Mouse (Mus musculus): ENCODE data around the gene Snx6. TPM values are rescaled to one million over a fixed set of nuclear protein-coding genes. Genes with fewer than 3 reads are reported as not detected.
"Not testable (repeated sequence)": the region's sequence is repeated elsewhere in the genome, so short reads cannot be mapped to it uniquely, and the experiment has no call there.

Snx6 gene
- polyA plus RNA-seq, 1 experiment from 2014 or later = 131 TPM

- not testable (repeated sequence) for H3K36me3 ChIP-seq; H3K27me3 ChIP-seq (replicated peaks); H3K4me1 ChIP-seq; H3K27ac ChIP-seq (replicated peaks); H3K9me3 ChIP-seq (replicated peaks); H3K4me2 ChIP-seq; H3K9ac ChIP-seq (replicated peaks); H3K4me3 ChIP-seq (replicated peaks)
- ATAC-seq (ENCODE audit: low FRiP score) = peak; percentile 93
- no CpG with 5 or more reads among the region's 56 CpGs for WGBS
Observed at GRCm38 (mm10) chr12:54729140-54730059, 66.1 kb downstream of the Snx6 start.

- not testable (repeated sequence) for H3K9me3 ChIP-seq (replicated peaks); H3K36me3 ChIP-seq; H3K9ac ChIP-seq (replicated peaks); H3K4me3 ChIP-seq (replicated peaks); H3K27ac ChIP-seq (replicated peaks); H3K4me1 ChIP-seq; H3K4me2 ChIP-seq; H3K27me3 ChIP-seq (replicated peaks)
- peak; percentile 93 for ATAC-seq (ENCODE audit: low FRiP score)
- WGBS = no CpG with 5 or more reads among the region's 56 CpGs
Observed at GRCm38 (mm10) chr12:54718871-54719786, 76.4 kb downstream of the Snx6 start.

- WGBS = 82% methylated on average over 5 of the region's 11 CpGs
- not testable (repeated sequence) for H3K4me1 ChIP-seq; H3K4me2 ChIP-seq; H3K9me3 ChIP-seq (replicated peaks); ATAC-seq (ENCODE audit: low FRiP score); H3K36me3 ChIP-seq; H3K9ac ChIP-seq (replicated peaks); H3K4me3 ChIP-seq (replicated peaks); H3K27me3 ChIP-seq (replicated peaks); H3K27ac ChIP-seq (replicated peaks)
Observed at GRCm38 (mm10) chr12:54717516-54717915, 78.0 kb downstream of the Snx6 start.

GRCm38 (mm10) chr12:54713822-54714626 is 81.5 kb downstream of the Snx6 start:
- not testable (repeated sequence) for H3K4me1 ChIP-seq; H3K4me3 ChIP-seq (replicated peaks); H3K27ac ChIP-seq (replicated peaks); H3K9me3 ChIP-seq (replicated peaks); H3K9ac ChIP-seq (replicated peaks); H3K27me3 ChIP-seq (replicated peaks); H3K4me2 ChIP-seq; H3K36me3 ChIP-seq
- peak; percentile 56 for ATAC-seq (ENCODE audit: low FRiP score)
- 0% methylated on average over 8 of the region's 48 CpGs for WGBS

GRCm38 (mm10) chr12:54710494-54710879 is 85.0 kb downstream of the Snx6 start:
- peak overlapping the region; percentile 73; the same call in 1 of the 2 replicates for H3K27ac ChIP-seq (replicated peaks)

GRCm38 (mm10) chr12:54709691-54710493 is 85.6 kb downstream of the Snx6 start:
- H3K4me1 ChIP-seq; H3K9ac ChIP-seq (replicated peaks); H3K27ac ChIP-seq (replicated peaks); H3K27me3 ChIP-seq (replicated peaks); H3K9me3 ChIP-seq (replicated peaks); H3K4me3 ChIP-seq (replicated peaks); H3K36me3 ChIP-seq: not testable (repeated sequence)
- peak overlapping the region; percentile 35; the same call in 1 of the 2 replicates for H3K4me2 ChIP-seq
- 1% methylated on average over 11 of the region's 44 CpGs for WGBS
- peak; percentile 84 for ATAC-seq (ENCODE audit: low FRiP score)

More at GRCm38 (mm10) chr12:54710494-54710879, 85.0 kb downstream of the Snx6 start:
- H3K9ac ChIP-seq (replicated peaks); H3K36me3 ChIP-seq; H3K27me3 ChIP-seq (replicated peaks); H3K4me1 ChIP-seq; H3K9me3 ChIP-seq (replicated peaks); H3K4me3 ChIP-seq (replicated peaks): not testable (repeated sequence)
- WGBS = 0% methylated on average over 3 of the region's 8 CpGs
- peak; percentile 85 for ATAC-seq (ENCODE audit: low FRiP score)
- 0 out of 2 replicates have a peak overlapping the region, but pooled peaks have one; percentile 31 for H3K4me2 ChIP-seq

- ATAC-seq (ENCODE audit: low FRiP score) = no peak
Observed at GRCm38 (mm10) chr12:54699394-54699793, 96.1 kb downstream of the Snx6 start.

GRCm38 (mm10) chr12:54697791-54698250 is 97.7 kb downstream of the Snx6 start:
- H3K36me3 ChIP-seq = 0 out of 2 replicates have a peak, but pooled peaks cover under 1% of the 10 kb centered on the region
- H3K9ac ChIP-seq (replicated peaks) = no peak overlapping the region
- H3K9me3 ChIP-seq (replicated peaks) = no peaks in the 10 kb centered on the region
- H3K27me3 ChIP-seq (replicated peaks) = no peaks in the 10 kb centered on the region
- no peak overlapping the region for H3K4me3 ChIP-seq (replicated peaks)
- H3K4me2 ChIP-seq = no peak overlapping the region
- peak overlapping the region; percentile 51; the same call in 1 of the 2 replicates for H3K27ac ChIP-seq (replicated peaks)
- ATAC-seq (ENCODE audit: low FRiP score) = no peak
- H3K4me1 ChIP-seq = peaks cover 16% of the 10 kb centered on the region
- 57% methylated on average over 6 of the region's 6 CpGs for WGBS

More at GRCm38 (mm10) chr12:54699394-54699793, 96.1 kb downstream of the Snx6 start:
- peaks cover 6% of the 10 kb centered on the region for H3K4me1 ChIP-seq
- no peaks in the 10 kb centered on the region for H3K36me3 ChIP-seq
- no peaks in the 10 kb centered on the region for H3K27me3 ChIP-seq (replicated peaks)
- H3K27ac ChIP-seq (replicated peaks) = no peak overlapping the region
- no peak overlapping the region for H3K9ac ChIP-seq (replicated peaks)
- no peak overlapping the region for H3K4me2 ChIP-seq
- H3K9me3 ChIP-seq (replicated peaks) = no peaks in the 10 kb centered on the region
- 78% methylated on average over 7 of the region's 7 CpGs for WGBS
- no peak overlapping the region for H3K4me3 ChIP-seq (replicated peaks)

GRCm38 (mm10) chr12:54697003-54697597 is 98.4 kb downstream of the Snx6 start:
- no peak overlapping the region for H3K4me3 ChIP-seq (replicated peaks)
- H3K4me1 ChIP-seq = peaks cover 16% of the 10 kb centered on the region
- H3K4me2 ChIP-seq = no peak overlapping the region
- H3K9ac ChIP-seq (replicated peaks) = no peak overlapping the region
- 15% methylated on average over 7 of the region's 7 CpGs for WGBS
- H3K27me3 ChIP-seq (replicated peaks) = no peaks in the 10 kb centered on the region
- no peak; the same call in 1 of the 2 replicates for ATAC-seq (ENCODE audit: low FRiP score)
- peak overlapping the region; percentile 51 for H3K27ac ChIP-seq (replicated peaks)
- H3K36me3 ChIP-seq = peaks cover 6% of the 10 kb centered on the region; the same call in 1 of the 2 replicates
- H3K9me3 ChIP-seq (replicated peaks) = no peaks in the 10 kb centered on the region
